Mouse (Mus musculus): ENCODE results near the gene Etv6. TPM values are rescaled to one million over a fixed set of nuclear protein-coding genes. Genes with fewer than 3 reads are reported as not detected.

The Etv6 gene
- polyA plus RNA-seq, 1 experiment from 2014 or later, result 6.8 TPM

- H3K9me3 ChIP-seq, result no peaks in the 10 kb centered on the region
- peaks cover 14% of the 10 kb centered on the region for H3K4me1 ChIP-seq
- no peak for ATAC-seq (replicated peaks)
- H3K4me3 ChIP-seq, result no peak overlapping the region
- no peaks in the 10 kb centered on the region for H3K36me3 ChIP-seq
- no peak overlapping the region for H3K4me2 ChIP-seq (replicated peaks)
- H3K27me3 ChIP-seq, result no peaks in the 10 kb centered on the region
- WGBS, result 76% methylated on average over 5 of the region's 5 CpGs
- no peak overlapping the region for H3K27ac ChIP-seq (replicated peaks)
- no peak overlapping the region for H3K9ac ChIP-seq (replicated peaks)
Measured at GRCm38 (mm10) chr6:134167963-134168362, 132.5 kb downstream of the Etv6 start.

DNA sequence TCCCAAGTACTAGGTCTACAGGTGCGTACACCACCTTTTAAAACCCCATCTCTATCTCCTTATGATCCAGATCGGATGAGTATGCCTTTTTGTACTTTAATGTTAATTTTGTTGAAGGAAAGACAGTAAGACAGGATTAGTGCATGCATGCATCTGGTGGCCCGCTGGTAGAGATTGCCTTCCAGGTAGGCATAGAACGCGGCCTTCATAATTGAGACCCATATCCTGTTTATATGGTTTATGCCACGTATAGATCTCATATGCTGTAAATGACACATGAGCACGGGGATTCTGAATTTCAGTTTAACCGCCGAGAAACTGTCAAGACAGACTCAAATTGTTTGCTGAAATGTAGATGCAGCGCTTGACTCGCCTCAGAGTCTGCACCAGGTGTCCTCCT lies 133.3 kb downstream of the Etv6 start:
- peaks cover 14% of the 10 kb centered on the region for H3K4me1 ChIP-seq
- H3K9ac ChIP-seq (replicated peaks), result no peak overlapping the region
- H3K9me3 ChIP-seq, result no peaks in the 10 kb centered on the region
- no peaks in the 10 kb centered on the region for H3K36me3 ChIP-seq
- H3K4me2 ChIP-seq (replicated peaks), result no peak overlapping the region
- no peak overlapping the region for H3K4me3 ChIP-seq
- 96% methylated on average over 11 of the region's 11 CpGs for WGBS
- no peak overlapping the region for H3K27ac ChIP-seq (replicated peaks)
- no peaks in the 10 kb centered on the region for H3K27me3 ChIP-seq
- no peak for ATAC-seq (replicated peaks)

- H3K4me2 ChIP-seq (replicated peaks), result no peak overlapping the region
- H3K27ac ChIP-seq (replicated peaks), result no peak overlapping the region
- WGBS, result 77% methylated on average over 1 of the region's 1 CpGs
- no peak overlapping the region for H3K4me3 ChIP-seq
- H3K9me3 ChIP-seq, result no peaks in the 10 kb centered on the region
- H3K9ac ChIP-seq (replicated peaks), result no peak overlapping the region
- no peaks in the 10 kb centered on the region for H3K36me3 ChIP-seq
- H3K4me1 ChIP-seq, result peaks cover 14% of the 10 kb centered on the region
- no peaks in the 10 kb centered on the region for H3K27me3 ChIP-seq
- ATAC-seq (replicated peaks), result 0 out of 2 replicates have a peak, but pooled peaks have one; percentile 37
Measured at GRCm38 (mm10) chr6:134171235-134171634, 135.7 kb downstream of the Etv6 start.

- H3K27ac ChIP-seq (replicated peaks), result 0 out of 2 replicates have a peak overlapping the region, but pooled peaks have one; percentile 13
- WGBS, result 78% methylated on average over 17 of the region's 17 CpGs
- H3K27me3 ChIP-seq, result no peaks in the 10 kb centered on the region
- no peak overlapping the region for H3K9ac ChIP-seq (replicated peaks)
- H3K4me2 ChIP-seq (replicated peaks), result no peak overlapping the region
- peak; percentile 47; the same call in 1 of the 2 replicates for ATAC-seq (replicated peaks)
- H3K4me1 ChIP-seq, result peaks cover 14% of the 10 kb centered on the region
- H3K4me3 ChIP-seq, result no peak overlapping the region
- no peaks in the 10 kb centered on the region for H3K9me3 ChIP-seq
- no peaks in the 10 kb centered on the region for H3K36me3 ChIP-seq
Measured at GRCm38 (mm10) chr6:134171906-134172728, 136.6 kb downstream of the Etv6 start.

DNA sequence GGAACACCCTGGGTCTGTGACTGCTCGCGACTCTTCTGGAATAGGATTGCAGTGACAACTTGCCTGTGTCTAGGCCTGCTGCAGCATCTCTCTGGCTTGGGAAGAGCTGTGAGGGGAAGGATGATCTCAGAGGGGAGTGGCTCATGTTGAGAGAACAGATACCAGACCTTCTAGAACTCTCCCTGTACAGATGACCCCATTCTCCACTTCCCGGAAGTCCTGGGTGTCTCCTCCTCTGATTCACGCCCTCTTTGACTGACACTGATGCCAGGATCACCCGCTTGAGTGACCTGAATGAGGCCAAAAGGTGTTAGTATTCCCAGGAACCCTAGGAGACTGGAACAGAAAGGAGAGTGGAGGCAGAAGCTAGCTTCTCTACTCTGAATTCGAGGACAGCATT lies 137.9 kb downstream of the Etv6 start:
- Histone ChIP-seq H3K9me3 (no peaks in the 10 kb centered on the region), H3K4me1 (peaks cover 14% of the 10 kb centered on the region), H3K9ac (replicated peaks) (no peak overlapping the region), H3K4me3 (no peak overlapping the region), H3K36me3 (no peaks in the 10 kb centered on the region), H3K27me3 (no peaks in the 10 kb centered on the region), H3K4me2 (replicated peaks) (no peak overlapping the region), H3K27ac (replicated peaks) (no peak overlapping the region)
- no peak for ATAC-seq (replicated peaks)
- 83% methylated on average over 6 of the region's 6 CpGs for WGBS

GRCm38 (mm10) chr6:134175059-134175458 lies 139.6 kb downstream of the Etv6 start:
- H3K4me1 ChIP-seq, result peaks cover 12% of the 10 kb centered on the region
- no peaks in the 10 kb centered on the region for H3K27me3 ChIP-seq
- H3K36me3 ChIP-seq, result no peaks in the 10 kb centered on the region
- no peak overlapping the region for H3K4me3 ChIP-seq
- no peak overlapping the region for H3K27ac ChIP-seq (replicated peaks)
- H3K9ac ChIP-seq (replicated peaks), result no peak overlapping the region
- ATAC-seq (replicated peaks), result no peak
- 67% methylated on average over 9 of the region's 9 CpGs for WGBS
- no peaks in the 10 kb centered on the region for H3K9me3 ChIP-seq
- H3K4me2 ChIP-seq (replicated peaks), result no peak overlapping the region

DNA sequence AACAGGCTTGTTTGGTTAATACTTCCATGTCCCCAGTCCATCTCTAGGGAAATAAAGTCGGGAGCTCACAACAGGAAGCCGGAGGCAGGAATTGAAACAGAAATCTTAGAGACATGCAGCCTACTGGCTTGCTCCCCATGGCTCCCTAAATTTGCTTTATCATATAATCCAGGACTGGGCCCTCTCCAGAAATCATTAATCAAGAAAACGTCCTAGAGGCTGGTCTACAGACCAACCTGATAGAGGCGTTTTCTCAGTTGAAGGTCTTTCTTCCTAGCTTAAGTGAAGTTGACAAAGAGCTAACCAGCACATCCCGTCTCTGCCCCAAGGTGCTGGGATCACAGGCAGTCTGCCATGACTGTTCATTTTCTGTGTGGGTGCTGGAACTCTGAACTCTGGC lies 141.7 kb downstream of the Etv6 start:
- H3K27me3 ChIP-seq, result no peaks in the 10 kb centered on the region
- no peaks in the 10 kb centered on the region for H3K36me3 ChIP-seq
- no peak overlapping the region for H3K9ac ChIP-seq (replicated peaks)
- H3K4me1 ChIP-seq, result no peaks in the 10 kb centered on the region
- WGBS, result 80% methylated on average over 5 of the region's 5 CpGs
- H3K9me3 ChIP-seq, result no peaks in the 10 kb centered on the region
- H3K4me2 ChIP-seq (replicated peaks), result no peak overlapping the region
- H3K27ac ChIP-seq (replicated peaks), result no peak overlapping the region
- no peak overlapping the region for H3K4me3 ChIP-seq
- no peak for ATAC-seq (replicated peaks)

DNA sequence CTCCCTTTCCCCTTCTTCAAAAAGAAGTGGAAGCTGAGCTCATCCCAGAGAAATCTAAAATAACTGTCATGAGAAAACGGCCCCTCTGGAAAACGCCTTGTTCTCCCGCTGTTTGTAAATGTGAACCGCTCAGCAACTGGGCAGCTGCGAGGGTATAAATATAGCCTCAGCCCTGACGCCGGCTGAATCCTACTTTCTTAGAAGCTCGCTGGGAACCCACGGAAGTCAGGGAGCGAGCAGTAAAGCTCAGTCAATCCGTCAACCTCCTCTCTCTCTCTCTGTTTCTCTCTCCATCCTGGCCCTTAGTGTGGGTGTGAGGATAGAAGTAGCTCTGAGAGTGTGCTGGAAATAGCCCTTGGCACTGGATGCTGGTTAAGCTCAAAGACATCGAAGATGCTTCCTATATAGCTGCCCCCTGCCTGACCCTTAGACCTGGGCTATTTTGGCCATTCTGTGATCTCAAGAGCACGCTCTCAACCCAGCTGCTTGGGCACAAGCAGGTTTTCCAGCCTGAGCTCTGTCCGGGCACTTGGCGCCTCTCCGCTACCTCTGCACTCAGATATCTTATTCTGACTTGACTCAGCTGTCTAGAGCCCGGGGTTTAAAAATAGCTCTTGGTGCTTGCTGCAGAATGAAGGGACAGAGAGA lies 146.9 kb downstream of the Etv6 start:
- Histone ChIP-seq H3K36me3 (no peaks in the 10 kb centered on the region), H3K27ac (replicated peaks) (0 out of 2 replicates have a peak overlapping the region, but pooled peaks have one; percentile 18), H3K4me3 (no peak overlapping the region), H3K9ac (replicated peaks) (no peak overlapping the region), H3K9me3 (no peaks in the 10 kb centered on the region), H3K4me1 (0 out of 2 replicates have a peak, but pooled peaks cover under 1% of the 10 kb centered on the region), H3K27me3 (no peaks in the 10 kb centered on the region), H3K4me2 (replicated peaks) (no peak overlapping the region)
- no peak for ATAC-seq (replicated peaks)
- 83% methylated on average over 17 of the region's 17 CpGs for WGBS

DNA sequence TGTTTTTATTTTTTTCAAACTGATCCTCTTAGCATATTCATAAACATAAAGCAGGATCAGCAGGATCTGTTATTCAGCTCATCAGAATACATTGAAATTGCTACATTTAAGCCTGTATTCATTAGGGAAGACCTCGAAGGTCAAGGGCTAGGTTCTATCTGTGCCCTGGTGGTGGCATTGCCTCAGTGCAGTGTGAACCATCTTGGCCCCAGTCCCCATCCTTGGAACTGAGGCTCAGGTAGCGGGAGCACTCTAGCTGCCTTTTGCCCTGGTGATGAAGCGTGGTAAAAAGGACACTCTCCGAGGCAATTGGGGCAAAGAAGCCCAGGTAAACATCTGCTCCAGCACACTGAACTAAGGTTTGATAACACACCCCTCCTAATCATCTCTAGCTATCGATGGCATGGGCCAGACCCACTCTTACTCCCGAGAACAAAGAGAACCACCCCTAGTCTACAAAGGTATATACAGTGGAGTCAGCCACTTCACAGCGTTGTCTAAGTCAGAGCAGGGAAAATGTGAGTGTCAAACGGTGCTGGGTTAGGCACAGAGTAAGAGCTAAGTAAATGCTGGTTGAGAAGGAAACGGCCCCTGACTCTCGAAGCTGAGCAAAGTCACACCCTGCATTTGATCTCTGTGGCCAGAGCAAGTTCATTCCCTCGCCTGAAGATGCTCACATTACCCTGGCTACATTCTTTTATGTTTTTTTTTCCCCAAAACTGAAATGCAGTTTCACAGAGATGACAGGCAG lies 148.3 kb downstream of the Etv6 start:
- 0 out of 2 replicates have a peak, but pooled peaks cover 5% of the 10 kb centered on the region for H3K4me1 ChIP-seq
- WGBS, result 89% methylated on average over 11 of the region's 11 CpGs
- no peak for ATAC-seq (replicated peaks)
- H3K9ac ChIP-seq (replicated peaks), result no peak overlapping the region
- no peak overlapping the region for H3K4me2 ChIP-seq (replicated peaks)
- no peak overlapping the region for H3K4me3 ChIP-seq
- H3K36me3 ChIP-seq, result no peaks in the 10 kb centered on the region
- no peaks in the 10 kb centered on the region for H3K27me3 ChIP-seq
- no peaks in the 10 kb centered on the region for H3K9me3 ChIP-seq
- H3K27ac ChIP-seq (replicated peaks), result no peak overlapping the region

GRCm38 (mm10) chr6:134186286-134186903 lies 150.9 kb downstream of the Etv6 start:
- Histone ChIP-seq H3K4me1 (peaks cover 31% of the 10 kb centered on the region), H3K27me3 (no peaks in the 10 kb centered on the region), H3K4me3 (no peak overlapping the region), H3K4me2 (replicated peaks) (no peak overlapping the region), H3K9me3 (no peaks in the 10 kb centered on the region), H3K27ac (replicated peaks) (no peak overlapping the region), H3K9ac (replicated peaks) (no peak overlapping the region), H3K36me3 (no peaks in the 10 kb centered on the region)
- no peak for ATAC-seq (replicated peaks)
- WGBS, result 82% methylated on average over 6 of the region's 6 CpGs

DNA sequence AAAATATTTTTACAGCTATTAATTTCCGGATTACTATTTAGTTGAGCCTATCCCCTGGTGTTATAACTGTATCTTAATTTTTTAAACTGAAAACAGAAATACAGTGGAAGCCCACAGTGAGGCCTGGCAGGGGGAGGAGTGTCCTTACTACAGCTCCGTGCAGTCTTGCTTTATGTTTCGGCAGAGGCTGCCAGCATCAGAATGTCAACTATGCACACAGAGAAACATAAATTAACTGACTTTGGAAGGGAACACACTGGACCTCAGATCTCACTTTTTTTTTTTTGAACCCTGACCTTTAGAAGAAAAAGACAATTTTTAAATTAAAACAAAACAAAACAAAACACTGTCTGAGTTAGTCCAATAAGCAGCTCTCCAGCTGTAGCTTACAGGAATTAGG lies 153.2 kb downstream of the Etv6 start:
- H3K4me3 ChIP-seq, result no peak overlapping the region
- H3K27ac ChIP-seq (replicated peaks), result no peak overlapping the region
- no peak overlapping the region for H3K4me2 ChIP-seq (replicated peaks)
- no peaks in the 10 kb centered on the region for H3K36me3 ChIP-seq
- no peak for ATAC-seq (replicated peaks)
- H3K4me1 ChIP-seq, result peaks cover 34% of the 10 kb centered on the region
- no peaks in the 10 kb centered on the region for H3K27me3 ChIP-seq
- WGBS, result 44% methylated on average over 3 of the region's 3 CpGs
- no peak overlapping the region for H3K9ac ChIP-seq (replicated peaks)
- H3K9me3 ChIP-seq, result no peaks in the 10 kb centered on the region

Data from forebrain, embryonic 15.5 days (tissue).